Mouse (Mus musculus): ENCODE measurements at regions not wholly inside any gene's neighbourhood (a gene's known extent, or its start where the extent isn't known, plus 50 kb on each side); places are given as distances from the start of the nearest gene placed in this dataset.

DNA sequence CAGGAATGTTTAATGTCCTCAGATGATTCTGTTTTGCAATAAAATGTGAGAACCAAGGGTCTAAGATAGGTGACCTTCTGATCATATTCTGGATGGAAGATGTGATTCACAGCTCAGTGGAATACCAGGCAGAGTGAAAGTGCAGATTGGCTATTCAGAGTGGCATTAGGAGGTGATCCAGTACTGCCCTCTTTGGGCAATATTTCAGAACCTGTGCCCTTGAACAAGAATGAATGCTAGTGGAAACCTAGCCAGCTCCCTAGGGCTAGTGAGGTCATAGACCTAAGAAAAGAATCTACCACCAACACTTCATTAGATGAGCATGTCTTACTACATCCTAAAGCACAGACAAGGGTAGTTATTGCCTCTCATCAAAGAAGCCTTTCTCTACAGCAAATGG lies 372.7 kb upstream of the Trib2 start:
- H3K36me3 ChIP-seq: no peaks in the 10 kb centered on the region
- peaks cover 27% of the 10 kb centered on the region for H3K4me1 ChIP-seq (replicated peaks)
- no peak overlapping the region for H3K4me2 ChIP-seq
- no peak overlapping the region for H3K9ac ChIP-seq
- H3K4me3 ChIP-seq: no peak overlapping the region
- no peak overlapping the region for H3K27ac ChIP-seq
- no peak for ATAC-seq (replicated peaks; ENCODE audit: insufficient number of reproducible peaks, insufficient read depth, low FRiP score, low read depth)
- H3K9me3 ChIP-seq (replicated peaks): no peaks in the 10 kb centered on the region
- H3K27me3 ChIP-seq: no peaks in the 10 kb centered on the region

DNA sequence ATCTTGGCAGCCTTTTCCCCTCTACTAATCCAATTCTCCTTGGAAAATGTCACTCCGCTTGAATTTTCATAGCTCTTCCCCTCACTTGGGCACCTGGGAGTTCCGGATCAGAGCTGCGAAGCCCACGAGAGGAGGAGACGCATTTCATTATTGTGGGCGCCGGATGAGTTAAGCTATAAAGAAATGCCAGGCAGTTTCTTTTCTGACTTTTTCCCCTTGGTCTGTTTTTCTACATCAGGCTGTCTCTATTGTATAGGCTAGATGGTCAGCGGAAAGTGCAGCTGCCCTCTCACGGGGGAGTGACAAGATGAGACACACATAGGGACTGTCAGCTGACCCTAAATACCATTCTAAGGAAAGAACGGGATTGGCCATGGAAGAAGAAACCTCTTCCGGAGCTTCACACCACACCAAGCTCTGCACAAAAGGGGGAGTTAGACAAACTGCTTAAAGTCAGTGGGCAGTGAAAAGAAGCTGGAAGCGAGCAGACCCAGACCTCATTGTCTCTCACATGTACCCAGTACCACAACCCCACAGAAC lies 369.3 kb upstream of the Trib2 start:
- Histone ChIP-seq H3K27me3 (no peaks in the 10 kb centered on the region), H3K4me2 (peak overlapping the region; percentile 54), H3K9ac (no peak overlapping the region), H3K4me3 (peak overlapping the region; percentile 17), H3K9me3 (replicated peaks) (no peaks in the 10 kb centered on the region), H3K4me1 (replicated peaks) (peaks cover 30% of the 10 kb centered on the region), H3K27ac (peak overlapping the region; percentile 61), H3K36me3 (no peaks in the 10 kb centered on the region)
- no peak for ATAC-seq (replicated peaks; ENCODE audit: insufficient number of reproducible peaks, insufficient read depth, low FRiP score, low read depth)
- WGBS: 46% methylated on average over 12 of the region's 12 CpGs

DNA sequence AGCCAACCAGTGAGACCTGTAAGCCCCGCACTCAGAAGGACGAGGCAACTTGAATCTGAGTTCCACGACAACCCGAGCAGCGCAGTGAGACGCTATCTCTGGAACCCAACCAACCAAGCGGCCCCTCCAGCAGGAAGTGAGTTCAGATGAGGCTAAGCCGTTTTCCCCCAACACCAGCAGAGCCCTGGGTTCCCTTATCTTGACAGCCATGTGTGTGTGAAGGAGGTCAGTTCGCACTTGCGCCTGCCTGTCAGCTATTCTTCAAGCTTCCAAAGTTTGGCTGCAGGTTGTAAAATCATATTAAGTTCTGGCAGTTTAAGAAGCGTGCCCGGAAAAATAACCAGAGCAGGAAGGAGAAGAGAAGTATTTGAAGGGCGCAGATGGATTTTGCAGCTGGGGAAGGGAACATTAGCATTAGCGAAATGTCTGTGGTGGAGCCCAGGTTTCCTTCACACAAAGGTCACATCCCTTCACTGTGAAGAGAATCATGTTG lies 368.8 kb upstream of the Trib2 start:
- peak overlapping the region; percentile 17 for H3K4me3 ChIP-seq
- no peaks in the 10 kb centered on the region for H3K36me3 ChIP-seq
- H3K9ac ChIP-seq: no peak overlapping the region
- no peaks in the 10 kb centered on the region for H3K27me3 ChIP-seq
- H3K4me1 ChIP-seq (replicated peaks): peaks cover 25% of the 10 kb centered on the region
- peak overlapping the region; percentile 54 for H3K4me2 ChIP-seq
- H3K27ac ChIP-seq: peak overlapping the region; percentile 61
- WGBS: 5% methylated on average over 14 of the region's 14 CpGs
- peak; percentile 83 for ATAC-seq (replicated peaks; ENCODE audit: insufficient number of reproducible peaks, insufficient read depth, low FRiP score, low read depth)
- H3K9me3 ChIP-seq (replicated peaks): no peaks in the 10 kb centered on the region

DNA sequence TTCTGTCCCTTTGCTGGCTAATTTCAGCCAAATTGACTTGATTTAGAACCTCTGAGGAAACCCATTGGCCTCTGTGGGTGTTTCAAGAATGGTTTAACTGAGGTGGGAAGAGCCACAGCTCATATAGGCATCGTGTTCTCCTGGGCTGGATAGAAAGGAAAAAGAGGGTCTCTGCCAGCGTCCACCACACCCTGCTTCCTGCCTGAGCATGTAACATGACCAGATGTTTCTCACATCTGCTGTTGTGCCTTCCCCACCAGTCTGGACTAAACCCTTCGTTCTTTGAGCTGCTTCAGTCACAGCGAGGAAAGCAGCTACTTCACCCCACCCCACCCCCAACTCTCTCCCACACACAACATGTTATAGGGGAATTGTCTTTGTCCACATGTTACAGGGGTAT lies 366.3 kb upstream of the Trib2 start:
- peaks cover 24% of the 10 kb centered on the region for H3K4me1 ChIP-seq (replicated peaks)
- H3K4me3 ChIP-seq: no peak overlapping the region
- no peak for ATAC-seq (replicated peaks; ENCODE audit: insufficient number of reproducible peaks, insufficient read depth, low FRiP score, low read depth)
- H3K27ac ChIP-seq: no peak overlapping the region
- H3K27me3 ChIP-seq: no peaks in the 10 kb centered on the region
- no peaks in the 10 kb centered on the region for H3K36me3 ChIP-seq
- 55% methylated on average over 4 of the region's 4 CpGs for WGBS
- no peak overlapping the region for H3K4me2 ChIP-seq
- H3K9ac ChIP-seq: no peak overlapping the region
- no peaks in the 10 kb centered on the region for H3K9me3 ChIP-seq (replicated peaks)

DNA sequence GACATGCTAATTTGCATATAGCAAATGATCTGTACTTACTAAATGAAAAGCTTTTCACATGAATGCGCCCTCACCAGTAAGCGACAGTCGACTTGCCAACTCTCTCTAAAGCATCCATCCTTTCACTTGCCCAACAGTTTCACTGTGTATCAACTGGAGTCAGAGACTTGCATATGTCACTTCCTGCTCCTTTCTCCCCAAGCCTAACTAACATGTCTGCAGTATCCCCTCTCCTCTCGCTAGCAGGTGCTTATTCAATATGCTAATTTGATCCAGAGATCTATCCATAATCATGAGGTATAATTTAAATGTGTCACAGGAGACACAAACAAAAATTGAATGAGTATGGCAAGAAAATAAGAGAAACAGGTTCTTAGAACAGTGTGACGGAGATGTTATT lies 364.9 kb upstream of the Trib2 start:
- Histone ChIP-seq H3K27ac (no peak overlapping the region), H3K4me2 (no peak overlapping the region), H3K27me3 (no peaks in the 10 kb centered on the region), H3K9me3 (replicated peaks) (no peaks in the 10 kb centered on the region), H3K9ac (no peak overlapping the region), H3K36me3 (no peaks in the 10 kb centered on the region), H3K4me1 (replicated peaks) (peaks cover 23% of the 10 kb centered on the region), H3K4me3 (no peak overlapping the region)
- no peak for ATAC-seq (replicated peaks; ENCODE audit: insufficient number of reproducible peaks, insufficient read depth, low FRiP score, low read depth)
- 87% methylated on average over 5 of the region's 5 CpGs for WGBS

DNA sequence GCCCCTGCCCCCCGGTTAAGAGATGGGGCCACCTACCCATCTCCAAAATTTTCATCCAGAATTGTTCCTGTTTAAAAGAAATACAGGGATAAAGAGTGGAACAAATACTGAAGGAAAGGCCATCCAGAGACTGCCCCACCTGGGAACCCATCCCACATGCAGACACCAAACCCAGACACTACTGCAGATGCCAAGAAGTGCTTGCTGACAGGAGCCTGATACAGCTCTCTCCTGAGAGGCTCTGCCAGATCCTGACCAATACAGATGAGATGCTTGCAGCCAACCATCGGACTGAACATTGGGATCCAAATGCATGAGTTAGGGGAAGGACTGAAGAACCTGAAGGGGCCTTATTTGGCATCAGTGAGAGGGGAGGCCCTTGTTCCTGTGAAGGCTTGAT lies 363.2 kb upstream of the Trib2 start:
- WGBS: 64% methylated on average over 2 of the region's 2 CpGs
- no peak for ATAC-seq (replicated peaks; ENCODE audit: insufficient number of reproducible peaks, insufficient read depth, low FRiP score, low read depth)
- H3K27ac ChIP-seq: no peak overlapping the region

DNA sequence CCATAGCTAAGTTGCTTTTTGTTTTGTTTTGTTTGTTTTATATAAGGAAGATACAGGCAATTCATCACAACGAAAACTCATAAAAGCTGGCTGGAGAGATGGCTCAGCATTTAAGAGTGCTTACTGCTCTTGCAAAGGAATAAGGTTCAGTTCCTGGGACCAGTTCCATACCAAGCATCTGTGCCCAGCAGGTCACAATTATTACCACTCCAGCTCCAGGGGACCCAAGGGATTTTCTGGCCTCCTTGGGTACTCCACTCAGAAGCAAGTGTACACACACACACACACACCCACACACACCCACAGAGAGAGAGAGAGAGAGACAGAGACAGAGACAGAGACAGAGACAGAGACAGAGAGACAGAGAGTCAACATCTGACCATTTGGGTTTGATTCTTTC lies 359.6 kb upstream of the Trib2 start:
- Histone ChIP-seq H3K4me3 (no peak overlapping the region), H3K27me3 (no peaks in the 10 kb centered on the region), H3K36me3 (no peaks in the 10 kb centered on the region), H3K4me1 (replicated peaks) (no peaks in the 10 kb centered on the region), H3K27ac (no peak overlapping the region), H3K9me3 (replicated peaks) (no peaks in the 10 kb centered on the region), H3K9ac (no peak overlapping the region), H3K4me2 (no peak overlapping the region)
- ATAC-seq (replicated peaks; ENCODE audit: insufficient number of reproducible peaks, insufficient read depth, low FRiP score, low read depth): no peak
- WGBS: 93% methylated on average over 1 of the region's 1 CpGs

More for the DNA sequence above, 363.2 kb upstream of the Trib2 start:
- H3K9me3 ChIP-seq (replicated peaks): no peaks in the 10 kb centered on the region
- no peak overlapping the region for H3K4me3 ChIP-seq
- H3K27me3 ChIP-seq: no peaks in the 10 kb centered on the region
- no peak overlapping the region for H3K9ac ChIP-seq
- H3K4me2 ChIP-seq: no peak overlapping the region
- peaks cover 7% of the 10 kb centered on the region for H3K4me1 ChIP-seq (replicated peaks)
- H3K36me3 ChIP-seq: no peaks in the 10 kb centered on the region

DNA sequence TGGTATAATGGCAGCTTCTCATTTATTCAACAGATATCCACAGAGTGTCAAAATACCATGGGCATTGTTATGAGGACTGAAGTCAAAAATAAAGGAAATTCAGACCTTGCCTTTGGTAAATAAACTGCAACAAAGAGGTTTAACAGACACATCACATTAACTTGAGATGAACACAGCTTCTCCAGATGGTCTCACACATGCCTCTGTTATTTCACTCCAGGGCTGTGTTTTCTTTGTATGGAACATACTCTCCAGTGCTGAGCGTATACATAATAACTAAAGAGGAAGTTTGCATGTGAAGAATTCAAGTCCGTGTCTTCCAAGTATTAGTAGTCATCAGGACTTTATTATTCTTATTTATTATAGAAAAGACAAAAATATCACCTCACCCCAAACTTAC lies 355.5 kb upstream of the Trib2 start:
- no peaks in the 10 kb centered on the region for H3K27me3 ChIP-seq
- H3K36me3 ChIP-seq: no peaks in the 10 kb centered on the region
- 86% methylated on average over 2 of the region's 2 CpGs for WGBS
- no peaks in the 10 kb centered on the region for H3K9me3 ChIP-seq (replicated peaks)
- H3K27ac ChIP-seq: no peak overlapping the region
- no peak for ATAC-seq (replicated peaks; ENCODE audit: insufficient number of reproducible peaks, insufficient read depth, low FRiP score, low read depth)
- H3K9ac ChIP-seq: no peak overlapping the region
- H3K4me3 ChIP-seq: no peak overlapping the region
- H3K4me1 ChIP-seq (replicated peaks): no peaks in the 10 kb centered on the region
- no peak overlapping the region for H3K4me2 ChIP-seq

DNA sequence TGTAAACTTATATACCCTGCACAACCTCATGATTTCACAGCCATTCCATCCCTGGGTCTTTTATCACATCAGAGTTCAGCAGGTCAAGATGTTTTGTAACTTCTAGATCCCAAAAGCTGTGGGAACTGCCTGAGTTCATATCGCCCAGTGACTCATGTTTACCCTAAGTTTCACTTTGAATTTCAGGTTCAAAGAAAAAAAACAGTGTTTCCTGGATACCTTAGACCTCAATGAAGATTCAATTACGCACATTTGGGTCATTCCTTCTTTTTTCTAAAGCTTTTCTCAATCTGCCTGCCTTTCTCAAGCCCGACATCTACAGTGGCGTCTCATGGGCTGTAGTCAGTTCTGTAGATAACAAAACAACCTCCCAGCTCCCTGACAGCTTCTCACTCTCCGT lies 354.9 kb upstream of the Trib2 start:
- no peaks in the 10 kb centered on the region for H3K27me3 ChIP-seq
- H3K4me2 ChIP-seq: no peak overlapping the region
- no peak for ATAC-seq (replicated peaks; ENCODE audit: insufficient number of reproducible peaks, insufficient read depth, low FRiP score, low read depth)
- H3K27ac ChIP-seq: no peak overlapping the region
- no peaks in the 10 kb centered on the region for H3K4me1 ChIP-seq (replicated peaks)
- H3K9me3 ChIP-seq (replicated peaks): no peaks in the 10 kb centered on the region
- H3K36me3 ChIP-seq: no peaks in the 10 kb centered on the region
- 53% methylated on average over 5 of the region's 5 CpGs for WGBS
- H3K9ac ChIP-seq: no peak overlapping the region
- no peak overlapping the region for H3K4me3 ChIP-seq

DNA sequence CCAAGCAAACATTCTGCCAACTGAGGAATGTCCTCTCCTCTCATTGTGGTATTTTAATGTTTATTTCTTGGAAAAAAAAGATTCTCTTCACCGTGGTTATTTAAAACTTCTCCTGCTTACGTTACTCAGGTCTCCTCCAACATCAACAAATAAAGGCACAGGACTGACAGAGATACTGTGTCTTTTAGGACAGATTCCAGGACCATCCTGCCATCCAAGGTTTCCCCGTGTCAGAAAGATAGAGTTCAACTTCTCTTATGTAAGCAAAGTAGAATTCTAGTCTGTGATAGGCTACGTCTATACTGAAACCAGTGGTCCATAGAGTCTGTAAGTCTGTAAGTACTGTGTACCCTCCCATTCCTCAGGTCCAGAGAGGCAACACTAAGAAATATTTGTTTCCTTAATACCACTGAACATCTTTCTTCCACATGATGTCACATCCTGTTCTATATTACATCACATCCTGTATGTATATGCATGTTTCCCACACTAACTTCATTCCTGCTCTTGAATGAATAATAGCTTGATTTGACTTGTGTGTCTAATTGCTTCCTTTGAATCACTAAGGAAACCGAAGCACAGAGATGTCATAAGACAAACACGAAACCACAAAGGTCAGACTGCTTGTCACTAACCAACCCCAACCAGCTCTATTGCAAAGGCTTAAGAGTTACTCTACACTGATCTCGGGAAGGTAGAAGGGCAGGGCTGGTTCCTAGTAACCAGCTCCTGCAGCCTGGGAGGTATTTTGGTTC lies 353.2 kb upstream of the Trib2 start:
- H3K9me3 ChIP-seq (replicated peaks): no peaks in the 10 kb centered on the region
- H3K4me3 ChIP-seq: no peak overlapping the region
- WGBS: 61% methylated on average over 7 of the region's 7 CpGs
- no peaks in the 10 kb centered on the region for H3K27me3 ChIP-seq
- no peaks in the 10 kb centered on the region for H3K36me3 ChIP-seq
- H3K27ac ChIP-seq: no peak overlapping the region
- ATAC-seq (replicated peaks; ENCODE audit: insufficient number of reproducible peaks, insufficient read depth, low FRiP score, low read depth): no peak
- no peak overlapping the region for H3K4me2 ChIP-seq
- H3K4me1 ChIP-seq (replicated peaks): no peaks in the 10 kb centered on the region
- no peak overlapping the region for H3K9ac ChIP-seq

DNA sequence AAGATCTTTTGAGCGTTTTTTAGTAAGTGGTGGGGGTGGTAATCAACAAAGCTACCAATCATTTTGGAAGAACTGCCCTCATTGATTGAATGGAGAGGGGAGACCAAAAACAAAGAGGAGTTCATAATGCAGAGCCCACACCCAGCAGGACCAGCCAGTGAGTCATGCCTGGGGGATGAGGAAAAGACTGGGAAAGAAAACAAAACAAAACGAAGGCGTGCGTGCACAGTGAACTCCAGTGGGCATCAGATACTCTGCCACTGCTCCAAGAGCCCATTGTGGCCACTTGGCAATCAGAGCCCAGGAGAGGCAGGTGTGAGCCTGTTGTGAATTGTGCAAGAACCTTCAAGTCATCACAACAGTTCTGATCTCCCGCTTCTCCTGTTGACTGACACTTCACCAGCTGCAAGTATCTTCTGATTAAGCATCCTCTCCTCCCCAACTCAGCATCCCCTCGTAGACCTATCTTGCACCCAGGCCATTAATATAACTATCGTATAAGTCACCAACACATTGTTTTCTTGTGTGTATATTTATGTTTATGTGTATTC lies 351.1 kb upstream of the Trib2 start:
- ATAC-seq (replicated peaks; ENCODE audit: insufficient number of reproducible peaks, insufficient read depth, low FRiP score, low read depth): no peak
- no peak overlapping the region for H3K4me2 ChIP-seq
- 69% methylated on average over 7 of the region's 7 CpGs for WGBS
- H3K4me3 ChIP-seq: no peak overlapping the region
- H3K9ac ChIP-seq: no peak overlapping the region
- H3K4me1 ChIP-seq (replicated peaks): no peaks in the 10 kb centered on the region
- no peaks in the 10 kb centered on the region for H3K36me3 ChIP-seq
- H3K27ac ChIP-seq: no peak overlapping the region
- no peaks in the 10 kb centered on the region for H3K9me3 ChIP-seq (replicated peaks)
- H3K27me3 ChIP-seq: no peaks in the 10 kb centered on the region

DNA sequence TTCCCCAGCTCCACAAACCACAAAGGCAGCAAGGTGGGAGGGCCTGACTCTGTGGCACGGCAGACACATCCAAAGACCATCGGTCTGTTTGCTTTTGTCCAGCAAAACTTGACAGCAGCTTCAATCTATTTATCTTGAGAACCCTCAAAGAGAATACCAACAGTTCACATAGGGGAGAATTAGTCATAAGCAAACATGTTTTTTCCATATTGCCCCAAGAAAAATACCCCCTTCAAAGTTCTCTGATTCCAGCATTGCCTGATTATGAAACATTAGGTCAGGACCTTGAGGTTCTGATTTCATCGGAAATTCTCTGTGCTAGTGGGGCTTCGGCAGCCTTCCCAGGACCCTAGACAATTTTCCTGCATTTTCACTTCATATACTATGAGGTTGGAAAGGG lies 348.4 kb upstream of the Trib2 start:
- H3K9me3 ChIP-seq (replicated peaks): no peaks in the 10 kb centered on the region
- no peak overlapping the region for H3K27ac ChIP-seq
- no peak overlapping the region for H3K4me2 ChIP-seq
- ATAC-seq (replicated peaks; ENCODE audit: insufficient number of reproducible peaks, insufficient read depth, low FRiP score, low read depth): no peak
- no peaks in the 10 kb centered on the region for H3K36me3 ChIP-seq
- H3K9ac ChIP-seq: no peak overlapping the region
- WGBS: 75% methylated on average over 4 of the region's 4 CpGs
- no peaks in the 10 kb centered on the region for H3K27me3 ChIP-seq
- H3K4me3 ChIP-seq: no peak overlapping the region
- no peaks in the 10 kb centered on the region for H3K4me1 ChIP-seq (replicated peaks)
